Mouse (Mus musculus): ENCODE results near the gene Krtap19-9b. TPM values are rescaled to one million over a fixed set of nuclear protein-coding genes. Genes with fewer than 3 reads are reported as not detected.

The Krtap19-9b gene
- not detected in 4 replicates for total RNA-seq (2023)

GRCm38 (mm10) chr16:88932165-88932564, at the start of gene Krtap19-9b:
TSS of gene Krtap19-9b (minus strand) at chr16:88932265.

DNA sequence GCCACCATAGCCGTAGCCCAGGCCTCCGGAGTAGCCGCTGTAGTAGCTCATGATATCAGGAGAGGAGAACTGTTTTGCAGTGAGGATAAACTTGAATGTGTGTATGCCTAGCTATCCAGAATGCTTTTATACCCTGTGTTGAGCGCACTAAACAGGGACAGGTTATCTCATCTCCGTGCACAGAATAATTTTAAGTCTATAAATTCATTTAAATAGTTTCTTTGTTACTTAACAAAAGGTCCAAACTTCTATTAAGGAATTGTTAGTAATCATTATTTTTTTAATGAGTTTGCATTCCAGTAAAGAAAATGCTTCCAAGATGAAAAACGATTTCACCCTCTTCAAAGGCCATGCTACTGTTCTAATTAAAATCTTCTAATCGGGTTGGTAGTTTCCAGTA, 30.7 kb upstream of the Krtap19-9b start, which contains the start of gene Krtap16-3:
Gene Krtap16-3, minus strand, starts transcription at position 101 of the 400 bp plus-strand sequence.

GRCm38 (mm10) chr16:88896357-88896756, 35.7 kb downstream of the Krtap19-9b start, which contains the start of gene Krtap19-5:
TSS of gene Krtap19-5 (minus strand) at chr16:88896457.

DNA sequence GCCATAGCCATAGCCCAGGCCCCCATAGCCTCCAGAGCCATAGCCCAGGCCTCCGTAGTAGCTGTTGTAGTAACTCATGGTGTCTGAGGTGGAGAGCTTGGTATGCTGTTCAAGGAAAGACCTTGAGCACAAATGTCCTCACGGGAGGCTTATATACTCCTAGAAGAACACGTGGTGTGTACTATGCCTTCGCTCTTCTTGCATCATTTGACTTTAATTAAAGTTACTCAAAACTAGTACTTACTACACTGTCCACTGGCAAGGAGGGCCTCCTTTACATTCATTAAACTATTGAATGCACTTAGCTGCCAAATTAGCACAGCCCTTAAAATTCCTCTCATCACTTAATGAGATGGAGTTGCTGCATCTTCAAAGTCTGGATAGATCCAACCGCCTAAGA, 47.1 kb downstream of the Krtap19-9b start, which contains the start of gene Krtap19-4:
Gene Krtap19-4, minus strand, starts transcription at position 101 of the 400 bp plus-strand sequence.

Other genes starting within 250 kb of the Krtap19-9b start
- gene 2310061N02Rik, start 224.3 kb downstream of the Krtap19-9b start, total RNA-seq (2023), result not detected in 4 replicates
- not detected in 4 replicates for gene Krtap13-1, start 203.4 kb downstream of the Krtap19-9b start, total RNA-seq (2023)
- gene Krtap13, start 180.6 kb downstream of the Krtap19-9b start, total RNA-seq (2023), result not detected in 4 replicates
- gene 2310034C09Rik, start 173.4 kb downstream of the Krtap19-9b start, total RNA-seq (2023), result not detected in 4 replicates
- gene 2310057N15Rik, start 158.1 kb downstream of the Krtap19-9b start, total RNA-seq (2023), result not detected in 4 replicates
- not detected in 4 replicates for gene Gm5965, start 154.4 kb downstream of the Krtap19-9b start, total RNA-seq (2023)
- gene Gm20741, start 120.0 kb downstream of the Krtap19-9b start, total RNA-seq (2023), result not detected in 4 replicates
- gene Krtap15, start 112.0 kb downstream of the Krtap19-9b start, total RNA-seq (2023), result not detected in 4 replicates
- not detected in 4 replicates for gene Krtap14, start 106.1 kb downstream of the Krtap19-9b start, total RNA-seq (2023)
- not detected in 4 replicates for gene Krtap19-1, start 62.9 kb downstream of the Krtap19-9b start, total RNA-seq (2023)
- not detected in 4 replicates for gene Krtap19-2, start 58.0 kb downstream of the Krtap19-9b start, total RNA-seq (2023)
- gene Krtap19-3, start 54.2 kb downstream of the Krtap19-9b start, total RNA-seq (2023), result not detected in 4 replicates
- gene Krtap19-4, start 47.2 kb downstream of the Krtap19-9b start, total RNA-seq (2023), result not detected in 4 replicates
- gene Krtap19-5, start 35.8 kb downstream of the Krtap19-9b start, total RNA-seq (2023), result not detected in 4 replicates
- not detected in 4 replicates for gene Krtap16-3, start 30.6 kb upstream of the Krtap19-9b start, total RNA-seq (2023)
- gene Krtap22-2, start 78.5 kb upstream of the Krtap19-9b start, total RNA-seq (2023), result not detected in 4 replicates
- gene Gm10229, start 83.0 kb upstream of the Krtap19-9b start, total RNA-seq (2023), result not detected in 4 replicates
- gene Krtap6-1, start 99.4 kb upstream of the Krtap19-9b start, total RNA-seq (2023), result not detected in 4 replicates
- not detected in 4 replicates for gene Gm10228, start 109.2 kb upstream of the Krtap19-9b start, total RNA-seq (2023)
- not detected in 4 replicates for gene Krtap6-5, start 115.6 kb upstream of the Krtap19-9b start, total RNA-seq (2023)
- gene 1110025L11Rik, start 131.7 kb upstream of the Krtap19-9b start, total RNA-seq (2023), result not detected in 4 replicates
- gene Krtap6-3, start 151.8 kb upstream of the Krtap19-9b start, total RNA-seq (2023), result not detected in 4 replicates
- not detected in 4 replicates for gene Gm6358, start 208.6 kb upstream of the Krtap19-9b start, total RNA-seq (2023)
- gene Gm10061, start 218.8 kb upstream of the Krtap19-9b start, total RNA-seq (2023), result not detected in 4 replicates
- gene Gm9789, start 225.7 kb upstream of the Krtap19-9b start, total RNA-seq (2023), result not detected in 4 replicates
- not detected in 4 replicates for gene Gm7735, start 237.2 kb upstream of the Krtap19-9b start, total RNA-seq (2023)
- not detected in 4 replicates for gene 1110057P08Rik, start 242.5 kb upstream of the Krtap19-9b start, total RNA-seq (2023)